Mouse (Mus musculus) CH12.LX (cell line): Measurements from ENCODE around the gene 1700010I14Rik. TPM values are rescaled to one million over a fixed set of nuclear protein-coding genes. Genes with fewer than 3 reads are reported as not detected.

Source experiments
- DNase-seq: peaks from one replicate; pipeline ENCODE4 v3.0.0-alpha.2; 2013; ENCODE audit errors: extremely low read depth
- H3K27ac ChIP-seq: 2 replicates; pipeline ENCODE4 v1.5.1; 2012; ENCODE audit warnings: low read depth, mild to moderate bottlenecking, control low read depth, moderate library complexity; ENCODE audit not compliant: insufficient read depth
- H3K27me3 ChIP-seq: replicated peaks from 2 replicates; pipeline ENCODE3; 2012; ENCODE audit warnings: inconsistent platforms
- H3K36me3 ChIP-seq, 2 experiments: replicated peaks in 1 of 2; 2 replicates each; pipeline versions ENCODE3 to v1.6.1; 2012; ENCODE audit warnings: inconsistent platforms in 1 of 2, low read length in 1 of 2, mild to moderate bottlenecking in 1 of 2, mixed read lengths in 1 of 2, moderate library complexity in 1 of 2; ENCODE audit not compliant: control insufficient read depth in 1 of 2, insufficient read depth in 1 of 2
- H3K4me1 ChIP-seq, 2 experiments: 2 replicates each; pipeline ENCODE4 v1.6.1; 2012; ENCODE audit warnings: inconsistent platforms in 1 of 2, moderate library complexity in 1 of 2; ENCODE audit not compliant: insufficient read depth in 2 of 2, control insufficient read depth in 1 of 2
- H3K4me2 ChIP-seq: 2 replicates; pipeline ENCODE4 v1.6.1; 2012; ENCODE audit warnings: low read depth, mild to moderate bottlenecking, control low read depth; ENCODE audit not compliant: poor library complexity, insufficient read depth, severe bottlenecking
- H3K4me3 ChIP-seq, 3 experiments: fragments of 150-350 bp in 1 of 3; sonication (generic) in 1 of 3; replicated peaks in 1 of 3; 2 replicates each; pipeline versions ENCODE3 to v1.5.1; 2011 to 2012; ENCODE audit warnings: low read depth in 2 of 3, low read length in 2 of 3, mild to moderate bottlenecking in 2 of 3, moderate library complexity in 2 of 3, control low read depth in 1 of 3, improper control_type of control experiment in 1 of 3, inconsistent platforms in 1 of 3, mixed read lengths in 1 of 3; ENCODE audit not compliant: poor library complexity in 1 of 3
- H3K79me2 ChIP-seq: replicated peaks from 2 replicates; pipeline ENCODE4 v1.6.1; 2012; ENCODE audit warnings: mild to moderate bottlenecking, moderate library complexity; ENCODE audit not compliant: control insufficient read depth, poor library complexity, insufficient read depth, severe bottlenecking; ENCODE audit errors: extremely low read depth
- H3K9ac ChIP-seq: 2 replicates; pipeline ENCODE4 v1.6.1; 2012; ENCODE audit warnings: low read depth, mild to moderate bottlenecking, control low read depth, moderate library complexity; ENCODE audit not compliant: insufficient read depth
- H3K9me3 ChIP-seq: replicated peaks from 2 replicates; pipeline ENCODE3; 2012; ENCODE audit warnings: low read length, inconsistent platforms, mixed read lengths
- CHD1 ChIP-seq: IDR thresholded peaks from 2 replicates; pipeline ENCODE4 v1.6.1; 2012; ENCODE audit warnings: low read depth, low read length, improper control_type of control experiment, inconsistent platforms
- E2F4 ChIP-seq: IDR thresholded peaks from 2 replicates; pipeline ENCODE4 v1.6.1; 2011; ENCODE audit warnings: low read depth, low read length, improper control_type of control experiment; ENCODE audit not compliant: insufficient replicate concordance
- ELF1 ChIP-seq: IDR thresholded peaks from 2 replicates; pipeline ENCODE4 v1.6.1; 2014; ENCODE audit warnings: low read depth, mild to moderate bottlenecking, inconsistent platforms, low read length, improper control_type of control experiment
- ETS1 ChIP-seq: conservative IDR thresholded peaks from 2 replicates; pipeline ENCODE4 v1.6.1; 2012; ENCODE audit warnings: low read depth, mild to moderate bottlenecking, inconsistent platforms, low read length, improper control_type of control experiment, moderate library complexity
- GABPA ChIP-seq: IDR thresholded peaks from 2 replicates; pipeline ENCODE4 v1.6.1; 2012; ENCODE audit warnings: low read depth, low read length, improper control_type of control experiment, inconsistent platforms; ENCODE audit not compliant: insufficient replicate concordance
- HCFC1 ChIP-seq: IDR thresholded peaks from 2 replicates; pipeline ENCODE4 v1.6.1; 2012; ENCODE audit warnings: low read depth, mild to moderate bottlenecking, inconsistent platforms, low read length, improper control_type of control experiment
- JUND ChIP-seq: conservative IDR thresholded peaks from 2 replicates; pipeline ENCODE4 v1.6.1; 2011; ENCODE audit warnings: low read depth, low read length, improper control_type of control experiment
- MAFK ChIP-seq: IDR thresholded peaks from 2 replicates; pipeline ENCODE4 v1.6.1; 2011; ENCODE audit warnings: low read length, improper control_type of control experiment; ENCODE audit not compliant: insufficient replicate concordance
- MXI1 ChIP-seq: IDR thresholded peaks from 2 replicates; pipeline ENCODE4 v1.6.1; 2011; ENCODE audit warnings: mild to moderate bottlenecking, low read depth, low read length, improper control_type of control experiment
- MYC ChIP-seq: IDR thresholded peaks from 2 replicates; pipeline ENCODE4 v1.6.1; 2011; ENCODE audit warnings: low read depth, mild to moderate bottlenecking, improper control_type of control experiment, low read length
- NELFE ChIP-seq: IDR thresholded peaks from 2 replicates; pipeline ENCODE4 v1.6.1; 2011; ENCODE audit warnings: low read depth, low read length, improper control_type of control experiment
- NRF1 ChIP-seq: IDR thresholded peaks from 2 replicates; pipeline ENCODE4 v1.6.1; 2014; ENCODE audit warnings: low read depth, mild to moderate bottlenecking, inconsistent platforms, low read length, improper control_type of control experiment, moderate library complexity
- POLR2AphosphoS2 ChIP-seq: IDR thresholded peaks from 2 replicates; pipeline ENCODE4 v1.6.1; 2011; ENCODE audit warnings: low read depth, low read length, improper control_type of control experiment
- UBTF ChIP-seq: IDR thresholded peaks from 2 replicates; pipeline ENCODE4 v1.6.1; 2012; ENCODE audit warnings: low read depth, mild to moderate bottlenecking, inconsistent platforms, low read length, improper control_type of control experiment, moderate library complexity
- ZC3H11A ChIP-seq: IDR thresholded peaks from 2 replicates; pipeline ENCODE4 v1.6.1; 2012; ENCODE audit warnings: low read depth, mild to moderate bottlenecking, inconsistent platforms, low read length, improper control_type of control experiment
- dilution Hi-C: fragments of 300-500 bp; cut with MboI; formaldehyde crosslinking; loops from 2 replicates; pipeline ENCODE4 v1.14.3; 2020; ENCODE audit warnings: low sequenced_read_pairs; ENCODE audit not compliant: extremely low pct_unique_long_range_greater_than_20kb, extremely low pct_ligation_motif_present
- in situ Hi-C: fragments of 300-500 bp; cut with MboI; formaldehyde crosslinking; loops from 3 replicates; pipeline ENCODE4 v1.14.3; 2019; ENCODE audit warnings: low sequenced_read_pairs, low pct_ligation_motif_present, low pct_unique_long_range_greater_than_20kb, mixed read lengths
- polyA plus RNA-seq: library from polyadenylated mRNA; unstranded; fragments of >175 nt; gene quantifications from 2 replicates; pipeline ENCODE4 v1.2.1, GENCODE M21; 2012; ENCODE audit warnings: low read depth; ENCODE audit not compliant: insufficient read length
- total RNA-seq, 2 experiments: library from RNA; depleted of rRNA; stranded (reverse); fragments of 300-350 nt in 1 of 2; fragments of >200 nt in 1 of 2; gene quantifications; 2 replicates each; pipeline ENCODE4 v1.2.3; 2012 to 2014

Gene 1700010I14Rik
- total and polyA plus RNA-seq, 3 experiments = 3.4 to 7.2 (median 3.5) TPM

- Histone ChIP-seq H3K9me3 (no peaks in the 10 kb centered on the region), H3K27me3 (peaks cover 10% of the 10 kb centered on the region), H3K79me2 (no peaks in the 10 kb centered on the region), H3K36me3 (no peaks in the 10 kb centered on the region), H3K9ac (no peak overlapping the region), H3K4me3 (no peak overlapping the region), H3K4me2 (no peak overlapping the region), H3K4me1 (peaks cover 0 to 3% of the 10 kb centered on the region in 2 experiments; a peak in 1 of 4 replicates), H3K27ac (no peak overlapping the region)
- no peak for DNase-seq
- no peak for TF ChIP-seq CHD1
- TF ChIP-seq ZC3H11A = no peak
- dilution Hi-C loops = no loop called here
- in situ Hi-C loops = no loop called here
These were observed 11.4 kb upstream of the 1700010I14Rik start for GRCm38 (mm10) chr17:8976745-8977144.

- Histone ChIP-seq H3K27ac (no peak overlapping the region), H3K36me3 (no peaks in the 10 kb centered on the region), H3K4me2 (no peak overlapping the region), H3K4me3 (no peak overlapping the region), H3K9me3 (no peaks in the 10 kb centered on the region), H3K27me3 (peaks cover 13% of the 10 kb centered on the region), H3K9ac (no peak overlapping the region), H3K4me1 (peaks cover 0 to 3% of the 10 kb centered on the region in 2 experiments; a peak in 1 of 4 replicates), H3K79me2 (no peaks in the 10 kb centered on the region)
- DNase-seq = no peak
- in situ Hi-C loops (no loop called here), dilution Hi-C loops (no loop called here)
- TF ChIP-seq MAFK (no peak), NRF1 (no peak), HCFC1 (no peak), ELF1 (no peak)
These were observed 10.9 kb upstream of the 1700010I14Rik start for GRCm38 (mm10) chr17:8977271-8977670.

GRCm38 (mm10) chr17:8983576-8983975, 4.6 kb upstream of the 1700010I14Rik start:
- DNase-seq = no peak
- peaks cover 34% of the 10 kb centered on the region for H3K27me3 ChIP-seq
- no peak overlapping the region for H3K4me3 ChIP-seq
- no peaks in the 10 kb centered on the region for H3K36me3 ChIP-seq
- dilution Hi-C loops = no loop called here
- no peak overlapping the region for H3K4me2 ChIP-seq
- no peaks in the 10 kb centered on the region for H3K4me1 ChIP-seq
- no peak overlapping the region for H3K27ac ChIP-seq
- in situ Hi-C loops = no loop called here
- no peaks in the 10 kb centered on the region for H3K79me2 ChIP-seq
- no peak overlapping the region for H3K9ac ChIP-seq
- TF ChIP-seq ETS1 = no peak
- H3K9me3 ChIP-seq = peaks cover 4% of the 10 kb centered on the region

GRCm38 (mm10) chr17:8985714-8986113, 2.4 kb upstream of the 1700010I14Rik start:
- no peak overlapping the region for H3K4me2 ChIP-seq
- in situ Hi-C loops (no loop called here), dilution Hi-C loops (no loop called here)
- TF ChIP-seq GABPA (no peak), MXI1 (no peak), POLR2AphosphoS2 (no peak), JUND (no peak), UBTF (no peak), MYC (no peak), NELFE (no peak), E2F4 (no peak)
- no peak overlapping the region for H3K9ac ChIP-seq
- no peak overlapping the region for H3K27ac ChIP-seq
- H3K27me3 ChIP-seq = peaks cover 31% of the 10 kb centered on the region
- H3K79me2 ChIP-seq = no peaks in the 10 kb centered on the region; the same call in 1 of the 2 replicates
- H3K9me3 ChIP-seq = peaks cover 4% of the 10 kb centered on the region
- DNase-seq = no peak
- no peaks in the 10 kb centered on the region for H3K36me3 ChIP-seq
- peaks cover 4 to 9% of the 10 kb centered on the region in 2 experiments for H3K4me1 ChIP-seq
- no peak overlapping the region for H3K4me3 ChIP-seq
